Mouse (Mus musculus): ENCODE results near the gene 2300009A05Rik.

2300009A05Rik gene

GRCm38 (mm10) chr9:63398611-63399462, at the start of gene 2300009A05Rik:
TSS of gene 2300009A05Rik (minus strand) at chr9:63399246.
- DNase-seq (ENCODE audit: extremely low read depth, insufficient read length, low spot score): peak; percentile 96

GRCm38 (mm10) chr9:63443695-63444094, 44.6 kb upstream of the 2300009A05Rik start:
- DNase-seq (ENCODE audit: extremely low read depth, insufficient read length, low spot score): peak; percentile 35

DNA sequence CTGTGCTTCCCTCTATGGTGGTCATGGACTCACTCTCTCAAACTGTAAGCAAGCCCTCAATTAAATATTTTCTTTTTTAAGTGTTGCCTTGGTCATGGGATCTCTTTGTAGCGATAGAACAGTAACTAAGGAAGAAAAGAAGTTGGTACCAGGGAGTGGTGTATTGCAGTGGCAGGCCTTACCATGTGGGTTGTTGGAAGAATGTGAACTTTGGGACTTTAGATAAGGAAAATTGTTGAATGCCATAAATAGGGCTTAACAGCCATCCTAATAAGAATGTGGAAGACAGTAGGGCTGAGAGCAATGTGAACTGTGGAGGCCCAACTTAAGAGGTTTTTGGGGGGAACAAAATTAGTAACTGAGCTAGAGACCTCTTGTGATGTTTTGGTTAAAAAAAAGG, 31.6 kb upstream of the 2300009A05Rik start:
- DNase-seq (ENCODE audit: extremely low read depth, insufficient read length, low spot score): no peak

GRCm38 (mm10) chr9:63421096-63421736, 22.2 kb upstream of the 2300009A05Rik start:
- peak; percentile 32 for DNase-seq (ENCODE audit: extremely low read depth, insufficient read length, low spot score)

DNA sequence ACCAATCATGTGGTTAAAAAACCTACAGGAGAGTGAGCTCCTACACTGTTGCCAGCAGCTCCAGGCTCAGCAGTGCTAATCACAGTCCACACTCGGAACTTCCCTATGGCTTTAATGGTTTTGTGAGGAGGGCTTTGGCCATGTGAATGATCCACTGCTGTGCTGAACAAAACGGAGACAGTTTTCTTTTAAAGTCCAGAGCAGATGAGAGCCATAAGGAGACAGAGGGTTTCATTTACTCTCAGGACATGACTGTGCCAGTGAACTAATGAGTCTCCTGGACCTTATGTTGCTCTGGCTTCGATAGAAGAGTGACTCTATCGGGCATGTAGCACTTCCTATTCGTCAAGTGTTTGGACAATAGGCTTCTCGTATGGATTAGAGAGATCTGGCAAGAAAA, 21.4 kb upstream of the 2300009A05Rik start:
- DNase-seq (ENCODE audit: extremely low read depth, insufficient read length, low spot score): no peak

DNA sequence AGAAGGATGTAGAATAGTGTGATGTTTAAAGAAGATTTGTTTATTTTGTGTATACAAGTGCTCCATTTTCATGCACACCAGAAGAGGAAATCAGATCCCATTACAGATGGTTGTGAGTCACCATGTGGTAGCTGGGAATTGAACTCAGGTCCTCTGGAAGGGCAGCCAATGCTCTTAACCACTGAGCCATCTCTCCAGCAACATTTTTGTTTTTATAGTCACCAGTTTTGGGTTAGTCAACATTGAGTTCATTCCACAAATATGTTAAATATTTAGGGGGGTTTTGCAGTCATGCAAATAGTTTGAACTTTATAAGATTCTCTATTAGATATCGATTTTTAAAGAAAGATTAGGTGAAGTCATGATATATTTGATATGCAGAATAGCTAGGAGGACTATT, 1.1 kb upstream of the 2300009A05Rik start:
- peak; percentile 66 for DNase-seq (ENCODE audit: extremely low read depth, insufficient read length, low spot score)

- DNase-seq (ENCODE audit: extremely low read depth, insufficient read length, low spot score): no peak
These were observed 393 bp upstream of the 2300009A05Rik start for GRCm38 (mm10) chr9:63399463-63399815.

DNA sequence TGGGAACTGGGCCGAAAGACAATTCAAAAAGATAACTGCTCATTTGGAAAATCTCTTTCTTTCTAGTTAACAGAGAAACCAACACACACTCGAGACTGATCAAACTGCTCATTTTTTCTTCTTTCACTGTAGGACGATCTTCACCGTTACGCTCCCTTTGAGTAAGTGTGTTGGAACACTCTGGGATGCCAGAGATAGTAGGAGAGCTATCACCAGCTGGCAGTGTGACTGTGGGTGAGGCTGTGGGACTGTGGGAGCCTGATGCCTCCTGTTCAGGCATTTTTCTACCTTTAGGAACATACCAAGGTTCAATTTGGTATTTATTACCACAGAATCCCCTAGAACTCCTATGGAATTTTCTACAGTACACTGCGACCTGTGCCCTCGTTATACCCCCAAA, 3.4 kb downstream of the 2300009A05Rik start:
- DNase-seq (ENCODE audit: extremely low read depth, insufficient read length, low spot score): no peak

DNA sequence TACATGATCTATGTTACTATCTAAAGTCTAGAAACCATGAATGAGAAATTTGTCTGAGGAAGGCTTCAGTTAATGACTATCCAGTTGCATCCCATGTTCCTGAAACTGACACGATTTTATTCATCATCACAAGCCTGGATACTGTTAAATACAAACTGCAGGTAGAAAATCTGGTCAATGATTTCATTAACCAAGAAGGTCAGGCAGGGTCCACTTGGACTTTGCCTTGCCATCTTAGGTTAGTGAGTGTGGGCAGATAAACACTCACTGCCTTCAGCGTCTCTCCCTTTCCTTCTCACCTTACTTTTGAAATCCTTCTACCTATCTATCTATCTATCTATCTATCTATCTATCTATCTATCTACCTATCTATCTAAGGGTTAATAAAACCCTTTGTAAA, 7.7 kb downstream of the 2300009A05Rik start:
- DNase-seq (ENCODE audit: extremely low read depth, insufficient read length, low spot score): no peak

DNA sequence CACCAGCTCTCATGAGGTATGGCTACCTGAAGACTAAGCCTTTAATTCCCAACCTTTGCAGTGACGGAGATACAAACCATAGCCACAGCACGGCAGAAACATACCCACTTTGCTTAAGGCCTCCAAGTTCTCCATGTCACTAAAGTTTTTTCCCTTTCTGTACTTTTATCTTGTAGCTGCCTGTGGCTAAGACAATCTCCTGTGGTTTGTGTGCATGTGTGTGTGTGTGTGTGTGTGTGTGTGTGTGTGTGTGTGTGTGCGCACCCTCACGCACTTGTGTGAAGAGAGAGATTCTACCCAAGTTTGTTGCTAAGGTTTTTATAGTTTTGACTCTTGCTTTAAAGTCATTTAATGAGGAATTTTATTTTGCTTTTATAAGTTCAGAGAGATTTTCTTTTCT, 16.3 kb downstream of the 2300009A05Rik start:
- DNase-seq (ENCODE audit: extremely low read depth, insufficient read length, low spot score): no peak

DNA sequence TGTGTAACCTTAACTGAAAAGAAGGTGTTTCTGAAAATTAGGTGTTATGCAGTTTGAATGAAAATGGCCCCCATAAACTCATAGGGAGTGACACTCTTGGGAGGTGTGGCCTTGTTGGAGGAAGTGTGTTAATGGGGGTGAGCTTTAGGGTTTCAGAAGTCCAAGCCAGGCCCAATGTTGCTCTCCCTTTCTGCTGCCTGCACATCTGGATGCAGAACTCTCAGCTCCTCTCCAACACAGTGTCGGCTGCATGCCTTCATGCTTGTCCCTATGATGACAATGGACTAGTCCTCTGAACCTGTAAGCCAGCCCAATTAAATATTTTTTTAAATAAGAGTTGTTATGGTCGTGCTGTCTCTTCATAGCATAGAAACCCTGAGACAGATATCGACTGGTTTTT, 18.7 kb downstream of the 2300009A05Rik start:
- no peak for DNase-seq (ENCODE audit: extremely low read depth, insufficient read length, low spot score)

- DNase-seq (ENCODE audit: extremely low read depth, insufficient read length, low spot score): no peak
These were observed 20.9 kb downstream of the 2300009A05Rik start for GRCm38 (mm10) chr9:63378174-63378573.

GRCm38 (mm10) chr9:63377270-63378142, 21.5 kb downstream of the 2300009A05Rik start, which contains the start of gene Map2k5:
TSS of gene Map2k5 (minus strand) at chr9:63377902.
- DNase-seq (ENCODE audit: extremely low read depth, insufficient read length, low spot score): peak; percentile 87

- DNase-seq (ENCODE audit: extremely low read depth, insufficient read length, low spot score): no peak
These were observed 25.7 kb downstream of the 2300009A05Rik start for GRCm38 (mm10) chr9:63373315-63373714.

DNA sequence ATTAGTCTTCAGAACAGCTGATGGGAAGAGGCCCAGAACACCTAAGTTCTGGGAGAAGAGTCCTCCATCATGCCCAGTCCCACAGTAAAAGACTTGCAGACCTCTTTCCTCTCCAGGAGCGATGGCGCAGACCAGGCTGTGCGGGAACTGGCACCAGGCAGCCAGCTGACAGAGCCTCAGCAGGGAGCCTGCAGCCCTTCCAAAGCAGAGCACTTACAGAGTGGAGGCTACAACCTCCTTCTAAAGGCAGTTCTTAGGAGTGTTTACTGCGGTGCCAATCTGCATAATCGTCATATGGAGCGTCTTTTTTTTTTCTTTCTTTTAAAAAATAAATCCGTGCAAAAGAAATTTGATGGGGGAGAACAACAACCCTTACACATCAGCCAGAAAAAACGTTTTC, 26.5 kb downstream of the 2300009A05Rik start:
- no peak for DNase-seq (ENCODE audit: extremely low read depth, insufficient read length, low spot score)

DNA sequence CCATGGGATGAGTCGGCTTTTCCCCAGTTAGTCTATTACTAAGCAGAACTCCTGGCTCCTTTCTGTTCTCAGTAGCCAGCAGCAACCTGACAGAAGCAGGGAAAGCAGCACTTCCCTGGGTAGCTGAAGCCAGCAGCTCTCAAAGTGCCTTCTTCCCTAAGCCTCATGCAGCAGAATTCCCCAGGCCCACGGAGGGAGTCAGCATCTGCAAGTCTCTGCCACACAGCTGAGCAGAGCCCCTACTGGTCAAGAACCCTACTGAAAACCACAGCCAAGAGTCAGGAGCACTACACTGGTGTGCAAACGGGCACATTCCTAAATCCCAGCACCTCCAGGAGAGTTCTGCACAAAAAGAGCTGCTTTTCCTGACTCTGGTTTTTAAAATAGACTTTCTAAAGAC, 38.6 kb downstream of the 2300009A05Rik start:
- no peak for DNase-seq (ENCODE audit: extremely low read depth, insufficient read length, low spot score)

- no peak for DNase-seq (ENCODE audit: extremely low read depth, insufficient read length, low spot score)
These were observed 40.0 kb downstream of the 2300009A05Rik start for GRCm38 (mm10) chr9:63359016-63359415.

- no peak for DNase-seq (ENCODE audit: extremely low read depth, insufficient read length, low spot score)
These were observed 42.3 kb downstream of the 2300009A05Rik start for GRCm38 (mm10) chr9:63356721-63357120.

GRCm38 (mm10) chr9:63356278-63356677, 42.8 kb downstream of the 2300009A05Rik start:
- no peak for DNase-seq (ENCODE audit: extremely low read depth, insufficient read length, low spot score)

DNA sequence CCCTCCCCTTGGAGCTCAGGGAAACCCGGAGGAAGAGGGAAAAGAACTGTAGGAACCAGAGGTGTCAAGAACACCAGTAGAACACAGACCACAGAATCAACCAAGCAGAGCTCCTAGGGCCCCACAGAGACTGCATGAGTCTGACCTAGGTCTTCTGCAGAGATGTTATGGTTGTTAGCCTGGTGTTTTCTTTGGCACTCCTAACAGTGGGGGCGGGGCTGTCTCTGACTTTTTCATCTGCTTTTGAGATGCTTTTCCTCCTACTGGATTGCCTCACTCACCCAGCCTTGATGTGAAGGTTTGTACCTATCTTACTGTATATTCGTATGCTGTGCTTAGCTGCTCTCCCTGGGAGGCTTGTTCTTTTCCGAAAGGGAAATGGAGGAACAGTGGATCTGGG, 44.9 kb downstream of the 2300009A05Rik start:
- DNase-seq (ENCODE audit: extremely low read depth, insufficient read length, low spot score): peak; percentile 48

GRCm38 (mm10) chr9:63350030-63350429, 49.0 kb downstream of the 2300009A05Rik start:
- no peak for DNase-seq (ENCODE audit: extremely low read depth, insufficient read length, low spot score)

All from 3134 (cell line).